Mouse (Mus musculus) bone marrow, adult 2 months (tissue): ENCODE measurements around the gene Cpm. TPM values are rescaled to one million over a fixed set of nuclear protein-coding genes. Genes with fewer than 3 reads are reported as not detected.

Experiments
- H3K27ac ChIP-seq: fragments of 200-500 bp; 2 replicates; pipeline ENCODE4 v1.5.1; 2012; ENCODE audit warnings: low read depth, mild to moderate bottlenecking, control low read depth, inconsistent platforms, low read length; ENCODE audit not compliant: control insufficient read depth, poor library complexity, insufficient read depth
- H3K4me1 ChIP-seq: fragments of 200-500 bp; 2 replicates; pipeline ENCODE4 v1.6.1; 2011; ENCODE audit warnings: low read length; ENCODE audit not compliant: control insufficient read depth, insufficient read depth
- H3K4me3 ChIP-seq: fragments of 200-500 bp; replicated peaks from 2 replicates; pipeline ENCODE3; 2011; ENCODE audit warnings: mild to moderate bottlenecking, low read depth, low read length, control low read depth; ENCODE audit not compliant: control insufficient read depth
- CTCF ChIP-seq: fragments of 200-500 bp; IDR thresholded peaks from 2 replicates; pipeline ENCODE4 v1.5.1; 2011; ENCODE audit warnings: low read length, control low read depth; ENCODE audit not compliant: control insufficient read depth, insufficient read depth
- POLR2A ChIP-seq: fragments of 200-500 bp; IDR thresholded peaks from 2 replicates; pipeline ENCODE4 v1.6.1; 2011; ENCODE audit warnings: low read depth, mild to moderate bottlenecking, control low read depth, low read length, borderline replicate concordance; ENCODE audit not compliant: control insufficient read depth
- WGBS: fragments of 180-500 bp; shearing (Covaris S2); methylation state at CpG from one replicate; pipeline ENCODE4 v1.1.7; 2018; 5-methylcytosine and 5-hydroxymethylcytosine counted together
- polyA plus RNA-seq: library from polyadenylated mRNA; stranded (reverse); fragments of >200 nt; gene quantifications from 2 replicates; pipeline ENCODE4 v1.2.4, GENCODE M21; 2011; ENCODE audit warnings: low replicate concordance; ENCODE audit not compliant: missing spikeins, insufficient read depth, insufficient read length

The Cpm gene
- polyA plus RNA-seq, 1 experiment = 11.6 TPM

DNA sequence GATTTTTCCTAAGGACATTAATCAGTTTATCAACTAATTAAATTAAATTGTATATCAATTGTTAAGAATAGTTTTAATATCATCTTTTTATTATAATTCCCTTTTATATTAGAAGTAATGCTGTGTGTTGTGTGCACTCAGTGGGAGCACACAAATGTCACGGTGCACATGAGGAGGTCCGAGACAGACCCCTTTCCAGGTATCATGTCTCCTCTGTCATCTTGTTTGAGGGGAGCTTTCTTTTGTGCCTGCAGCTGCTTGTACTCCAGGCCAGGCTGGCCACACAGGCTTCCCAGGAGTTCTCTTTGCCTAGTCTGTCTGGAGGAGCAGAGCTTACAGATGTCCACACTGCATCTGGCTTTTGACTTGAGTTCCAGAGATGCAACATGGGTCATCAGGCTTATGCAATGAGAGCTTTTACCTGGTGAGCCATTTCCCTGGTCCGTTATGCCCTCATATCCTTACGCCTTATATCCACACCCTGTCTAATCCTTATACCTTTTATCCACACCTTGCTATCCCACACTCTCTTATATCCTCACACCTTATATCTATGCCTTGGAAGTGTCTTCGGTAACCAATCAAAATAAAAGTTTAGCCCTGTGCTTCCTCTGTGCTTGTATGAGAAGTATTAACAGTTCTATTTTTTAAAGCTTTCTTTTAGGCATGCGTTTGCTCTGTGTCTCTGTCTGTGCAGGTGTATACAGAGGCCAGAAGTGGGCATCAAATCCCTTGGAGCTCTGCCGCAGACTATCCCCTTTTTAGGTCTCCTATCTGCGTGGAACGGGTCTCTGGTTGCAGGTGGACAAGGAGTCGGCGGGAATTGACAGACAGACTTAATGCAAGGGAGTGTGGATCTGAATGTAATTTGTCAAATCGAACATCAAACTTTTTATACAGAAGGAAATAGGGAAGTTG is 7.4 kb upstream of the Cpm start:
- Histone ChIP-seq H3K4me3 (no peak overlapping the region), H3K4me1 (no peaks in the 10 kb centered on the region), H3K27ac (no peak overlapping the region)
- WGBS = 83% methylated on average over 12 of the region's 12 CpGs
- TF ChIP-seq POLR2A = no peak
- TF ChIP-seq CTCF = no peak

DNA sequence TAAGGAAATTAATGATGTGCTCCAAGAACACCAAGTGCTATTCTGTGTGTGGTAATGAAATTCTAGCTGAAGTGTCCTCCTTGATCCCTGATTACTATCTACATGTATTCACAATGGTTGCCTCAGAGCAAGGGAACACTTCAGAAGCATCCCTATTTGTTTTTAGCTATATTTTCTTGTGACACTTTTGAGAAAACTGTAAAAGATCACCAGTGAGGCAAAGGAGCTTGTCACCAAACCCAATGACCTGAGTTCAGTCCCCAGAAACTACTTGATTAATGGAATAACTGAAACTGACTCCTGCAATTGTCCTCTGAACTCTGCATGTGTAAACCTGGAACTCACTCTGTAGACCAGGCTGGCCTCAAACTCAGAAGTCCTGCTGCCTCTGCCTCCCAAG is 5.9 kb upstream of the Cpm start:
- no peak for TF ChIP-seq CTCF
- no peak for TF ChIP-seq POLR2A
- Histone ChIP-seq H3K4me1 (no peaks in the 10 kb centered on the region; the same call in 1 of the 2 replicates), H3K4me3 (no peak overlapping the region), H3K27ac (no peak overlapping the region)

DNA sequence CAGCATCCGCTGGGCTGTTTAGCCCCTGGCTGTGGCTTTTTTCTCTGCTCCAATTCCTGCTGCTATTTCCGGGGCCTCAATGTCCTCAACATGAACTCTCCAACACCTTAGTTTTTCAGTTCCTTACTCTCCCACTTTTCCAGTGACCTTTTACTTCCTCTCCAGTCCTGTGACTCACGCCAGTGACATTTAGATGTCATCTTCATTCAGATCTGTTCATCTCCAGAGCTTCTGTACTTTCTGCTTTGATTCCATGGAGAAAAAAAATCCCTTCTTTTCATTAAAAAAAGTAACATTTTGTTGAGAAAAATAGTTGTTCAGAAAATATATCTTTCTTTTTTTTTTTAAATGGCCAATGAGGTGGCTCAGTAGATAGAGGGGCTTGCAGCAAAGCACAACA is 5.1 kb upstream of the Cpm start:
- Histone ChIP-seq H3K4me3 (no peak overlapping the region), H3K27ac (no peak overlapping the region), H3K4me1 (no peaks in the 10 kb centered on the region; the same call in none of the 2 replicates)
- TF ChIP-seq CTCF (no peak), POLR2A (no peak)
- 62% methylated on average over 3 of the region's 3 CpGs for WGBS

DNA sequence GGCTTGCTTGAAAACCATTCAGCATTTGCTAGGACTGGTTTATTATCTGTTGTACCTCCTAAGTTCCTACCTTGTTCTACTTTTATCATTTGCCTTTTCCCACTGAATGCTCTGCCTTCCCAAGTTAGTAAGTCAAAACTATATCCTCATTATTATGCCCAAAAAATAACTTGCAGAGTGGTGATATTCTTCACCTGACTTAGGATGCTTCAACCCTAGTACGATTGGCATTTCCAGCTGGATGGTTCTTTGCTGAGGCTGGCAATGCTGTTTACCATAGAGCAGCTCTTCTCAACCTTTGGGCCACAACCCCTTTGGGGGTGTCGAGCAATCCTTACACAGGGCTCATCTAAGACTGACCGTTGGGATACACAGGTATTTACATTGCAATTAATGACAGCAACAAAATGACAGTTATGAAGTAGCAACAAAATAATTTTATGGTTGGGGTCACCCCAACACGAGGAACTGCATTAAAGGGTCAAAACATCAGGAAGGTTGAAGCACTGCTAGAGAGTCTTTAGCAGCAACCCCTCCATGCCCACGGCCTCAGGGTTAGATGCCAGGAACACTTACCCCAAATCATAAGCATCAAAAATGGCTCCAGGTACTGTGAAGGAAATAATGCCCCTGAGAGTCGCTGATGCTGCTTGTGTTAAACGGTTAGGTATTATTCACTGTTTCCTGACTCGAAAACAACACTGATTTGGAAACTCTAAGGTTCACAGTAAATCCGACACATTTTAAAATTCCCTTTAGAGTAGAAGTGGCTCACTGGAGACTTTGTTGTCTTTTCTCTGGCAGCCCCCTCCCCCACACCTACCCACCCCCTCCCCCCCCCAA is 4.4 kb upstream of the Cpm start:
- TF ChIP-seq POLR2A (no peak), CTCF (no peak)
- H3K27ac ChIP-seq = no peak overlapping the region
- no peak overlapping the region for H3K4me3 ChIP-seq
- WGBS = 73% methylated on average over 9 of the region's 9 CpGs
- H3K4me1 ChIP-seq = no peaks in the 10 kb centered on the region; the same call in none of the 2 replicates

DNA sequence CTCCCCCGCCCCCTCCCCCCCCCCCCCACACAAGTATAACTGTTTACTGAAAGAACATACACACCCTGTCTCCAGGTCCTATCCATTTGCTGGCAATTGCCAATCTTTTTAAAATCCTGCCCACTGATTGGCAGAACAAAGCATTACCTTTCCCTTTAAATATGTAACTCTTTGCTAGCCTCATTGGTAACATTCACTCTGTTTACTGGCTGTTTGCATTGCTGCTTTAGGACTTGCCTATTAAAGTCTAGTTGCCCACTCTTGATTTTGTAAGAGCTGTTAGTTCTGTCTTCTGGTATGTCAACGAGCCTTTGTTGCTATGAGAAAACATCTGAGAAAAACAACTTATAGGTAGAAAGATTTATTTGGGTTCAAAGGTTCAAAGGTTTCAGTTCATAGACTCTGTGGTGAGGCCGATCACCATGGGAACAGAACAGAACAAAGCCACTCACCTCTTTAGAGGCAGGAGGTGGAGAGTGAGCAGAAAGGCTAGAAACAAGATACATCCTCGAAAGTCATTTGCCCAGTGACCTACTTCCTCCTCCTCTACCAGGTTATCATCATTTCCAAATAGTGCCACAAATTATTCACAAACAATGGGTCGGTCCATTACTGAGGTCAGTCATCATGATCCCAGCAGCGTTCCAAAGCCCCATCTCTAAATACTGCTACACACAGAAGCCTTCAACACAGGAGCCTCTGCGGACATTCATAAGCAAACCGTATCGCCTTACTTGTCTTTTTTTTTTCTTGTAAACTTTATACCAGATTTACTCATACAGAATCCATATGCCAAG is 3.6 kb upstream of the Cpm start:
- H3K4me1 ChIP-seq = no peaks in the 10 kb centered on the region; the same call in none of the 2 replicates
- 74% methylated on average over 8 of the region's 9 CpGs for WGBS
- no peak overlapping the region for H3K27ac ChIP-seq

DNA sequence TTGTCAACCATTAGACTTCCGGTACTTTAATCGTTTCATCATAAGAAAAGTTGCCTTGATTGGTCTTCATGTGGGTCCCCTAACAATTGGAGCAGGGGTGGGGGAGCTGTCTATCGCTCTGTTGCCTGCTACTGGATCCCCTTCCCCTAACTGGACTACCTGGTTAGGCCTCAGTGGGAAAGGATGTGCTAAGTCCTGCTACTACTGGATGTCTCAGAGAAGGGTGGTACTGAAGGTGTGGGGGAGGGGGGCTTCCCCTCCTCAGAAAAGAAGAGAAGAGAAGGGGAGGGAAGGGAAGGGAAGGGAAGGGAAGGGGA is 3.0 kb upstream of the Cpm start:
- 75% methylated on average over 3 of the region's 3 CpGs for WGBS
- TF ChIP-seq POLR2A (no peak), CTCF (no peak)
- H3K4me1 ChIP-seq = no peaks in the 10 kb centered on the region; the same call in none of the 2 replicates

More for the DNA sequence above, 3.6 kb upstream of the Cpm start:
- TF ChIP-seq POLR2A = no peak
- no peak for TF ChIP-seq CTCF
- H3K4me3 ChIP-seq = no peak overlapping the region

DNA sequence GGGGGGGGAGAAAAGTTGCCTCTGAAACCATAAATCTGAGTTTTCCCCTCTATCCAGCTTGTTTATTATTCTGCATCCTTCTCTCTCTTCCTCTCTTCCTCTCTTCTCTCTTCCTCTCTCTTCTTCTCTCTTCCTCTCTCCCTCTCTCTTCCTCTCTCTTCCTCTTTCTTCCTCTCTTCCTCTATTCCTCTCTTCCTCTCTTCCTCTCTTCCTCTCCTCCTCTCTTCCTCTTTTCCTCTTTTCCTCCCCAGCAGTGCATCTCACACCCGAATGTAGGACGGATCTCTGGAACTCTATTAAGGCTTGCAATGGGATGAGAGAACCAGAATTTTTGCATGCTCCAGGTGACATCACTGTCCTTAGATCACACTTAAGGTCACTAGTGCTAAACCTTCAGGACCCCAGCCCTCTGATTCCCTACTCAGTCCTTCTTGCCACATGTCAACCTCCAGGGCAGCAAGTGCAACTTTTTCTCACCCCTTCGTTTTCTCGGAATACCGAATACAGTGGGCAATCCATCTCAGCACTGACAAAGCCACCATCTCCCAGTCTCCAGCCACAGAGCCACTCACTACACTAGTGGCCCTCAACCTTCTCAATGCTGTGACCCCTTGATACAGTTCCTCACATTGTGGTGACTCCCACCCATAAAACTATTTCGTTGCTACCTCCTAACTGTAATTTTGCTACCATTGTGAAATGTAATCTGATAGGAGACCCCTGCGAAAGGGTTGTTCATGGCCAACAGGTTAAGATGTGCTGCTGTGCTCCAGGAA is 2.3 kb upstream of the Cpm start:
- Histone ChIP-seq H3K4me1 (no peaks in the 10 kb centered on the region; the same call in none of the 2 replicates), H3K4me3 (no peak overlapping the region), H3K27ac (no peak overlapping the region)
- WGBS = 54% methylated on average over 7 of the region's 7 CpGs
- TF ChIP-seq POLR2A (no peak), CTCF (no peak)

More for the DNA sequence above, 3.0 kb upstream of the Cpm start:
- Histone ChIP-seq H3K27ac (no peak overlapping the region), H3K4me3 (no peak overlapping the region)

DNA sequence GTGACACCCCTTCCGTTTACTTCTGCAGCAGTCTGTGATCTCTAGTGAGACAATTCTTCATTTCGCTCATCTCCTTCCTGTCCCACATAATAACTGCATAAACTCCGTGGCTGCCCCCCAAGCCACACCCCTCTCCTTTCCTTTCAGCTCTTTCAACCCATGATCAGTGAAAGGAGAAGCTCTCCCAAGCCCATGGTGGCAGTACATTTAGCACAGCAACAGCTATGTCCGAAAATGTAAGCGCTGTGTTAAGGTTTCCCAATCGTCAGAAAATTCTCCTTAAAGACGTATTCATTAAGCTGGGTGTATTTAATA is 1.7 kb upstream of the Cpm start:
- H3K27ac ChIP-seq = no peak overlapping the region
- TF ChIP-seq POLR2A (no peak), CTCF (no peak)
- H3K4me1 ChIP-seq = no peaks in the 10 kb centered on the region; the same call in none of the 2 replicates
- WGBS = 26% methylated on average over 7 of the region's 7 CpGs
- no peak overlapping the region for H3K4me3 ChIP-seq
